In the genomic region with DNA sequence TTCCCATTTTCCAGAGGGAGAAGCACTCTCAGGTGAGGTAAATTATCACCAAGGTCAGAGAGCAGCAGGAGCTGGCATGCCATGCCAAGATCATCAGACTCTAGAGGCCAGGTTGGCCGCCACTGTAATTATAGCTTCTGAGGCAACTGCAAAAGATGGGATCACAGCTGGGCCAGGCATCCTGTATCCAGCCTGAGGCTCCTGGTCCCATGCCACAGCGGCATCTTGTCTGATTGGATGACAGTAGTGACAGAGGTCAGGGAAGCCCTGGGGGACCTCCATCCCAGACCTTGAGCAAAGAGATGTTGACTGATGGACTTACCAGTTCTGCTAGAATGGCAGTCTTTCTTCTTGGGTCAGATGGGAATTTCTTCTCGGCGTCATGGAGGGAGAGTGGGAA, we compare ENCODE assay signal across 11 mouse cellular contexts. TPM values are rescaled to one million over a fixed set of nuclear protein-coding genes. Genes with fewer than 3 reads are reported as not detected.
DNase-seq lines count a peak whose midpoint lies in the region; ATAC-seq and TF ChIP-seq lines count a peak whose summit lies in the region.
"Had no signal": no experiment of that assay in that cellular context is flagged by ENCODE, and none has a peak within 500 bp of the region (broad histone marks: within the 10 kb centered on the region; RNA-seq: fewer than 3 reads in every experiment).

No protein-coding gene starts in this region.

- TF ChIP-seq CTCF in left cerebral cortex, adult 2 months (IDR thresholded peaks at IDR 0.05) = no peak

- WGBS in embryonic facial prominence, embryonic 11.5 days = 28% methylated on average over 4 of the region's 4 CpGs

- no peak overlapping the region for H3K4me2 ChIP-seq in embryonic facial prominence, embryonic 11.5 days (ENCODE audit: low read depth, low read length)

- H3K27me3 ChIP-seq in embryonic facial prominence, embryonic 11.5 days (ENCODE audit: control insufficient read depth, insufficient read depth, low read length) = no peaks in the 10 kb centered on the region

- H3K36me3 ChIP-seq in embryonic facial prominence, embryonic 11.5 days (replicated peaks; ENCODE audit: control insufficient read depth, insufficient read depth, low read depth, low read length) = no peaks in the 10 kb centered on the region

- no peak for ATAC-seq in embryonic facial prominence, embryonic 11.5 days (replicated peaks; ENCODE audit: insufficient number of reproducible peaks, low FRiP score, low TSS enrichment, low read depth)

- H3K4me1 ChIP-seq in embryonic facial prominence, embryonic 11.5 days (ENCODE audit: control insufficient read depth, insufficient read depth, low read length) = no peaks in the 10 kb centered on the region; the same call in none of the 2 replicates

- no peak overlapping the region for H3K4me3 ChIP-seq in left cerebral cortex, adult 2 months
- no peak overlapping the region for H3K4me3 ChIP-seq in embryonic facial prominence, embryonic 11.5 days (ENCODE audit: low read depth, low read length)
- H3K4me3 ChIP-seq: myocyte had no signal

- H3K27ac ChIP-seq in left cerebral cortex, adult 2 months = peak overlapping the region; percentile 47; the same call in 1 of the 2 replicates
- no peak overlapping the region for H3K27ac ChIP-seq in embryonic facial prominence, embryonic 11.5 days (replicated peaks; ENCODE audit: low read depth, low read length)

- H3K9me3 ChIP-seq in embryonic facial prominence, embryonic 11.5 days (replicated peaks; ENCODE audit: control insufficient read depth, low read length) = no peaks in the 10 kb centered on the region

- DNase-seq in left cerebral cortex, adult 2 months (ENCODE audit: extremely low spot score in 1 of 2, low spot score in 2 of 2) = no peak
- DNase-seq in left cerebral cortex, postnatal 36 days (ENCODE audit: low spot score in 2 of 2) = no peak
- DNase-seq in embryo, embryonic 10.5 days (ENCODE audit: low spot score) = peak; percentile 36
- DNase-seq in embryonic facial prominence, embryonic 11.5 days (ENCODE audit: low spot score) = peak; percentile 5
- peak; percentile 63 for DNase-seq in mesoderm, embryonic 11.5 days (ENCODE audit: low read depth, low spot score)
- no peak for DNase-seq in c-Kit-positive CD71-positive TER-119-positive erythroid progenitor cells, embryonic 14.5 days (ENCODE audit: low spot score)
- DNase-seq in heart, postnatal 14 days = no peak
- DNase-seq: adrenal gland, postnatal 36 days; heart, postnatal 36 days; lung, adult 2 months had no signal

- H3K9ac ChIP-seq in embryonic facial prominence, embryonic 11.5 days (replicated peaks; ENCODE audit: low read length) = no peak overlapping the region

- intact Hi-C loops in left cerebral cortex, adult 2 months (cut with DNase I) = no loop called here
- intact Hi-C loops in left cerebral cortex, postnatal 36 days (cut with DNase I) = no loop called here
- intact Hi-C loops in heart, postnatal 14 days (cut with DNase I) = no loop called here

RNA-seq across cellular contexts. Expression of a gene that starts 48.4 kb away (rescaled TPM):
- 10 to 100 TPM; 94.6 to 94.9 TPM for total RNA-seq in left cerebral cortex, adult 2 months (2021)
- total RNA-seq in left cerebral cortex, postnatal 36 days (2021) = 10 to 100 TPM; 85.7 to 87.4 TPM
- 6.9 and 7.0 TPM in 2 replicates for polyA plus RNA-seq in embryonic facial prominence, embryonic 11.5 days (2014; fragmentation: Nextera tagmentation; extraction: Ambion mirVana)
- total RNA-seq in heart, postnatal 14 days (2021) = 1 to 10 TPM; 7.1 to 7.6 TPM

Comparison
In these comparisons a context has a peak if more than half of its experiments do, and no peak if none do; other contexts are left out.
1. DNase-seq: peak in embryo, embryonic 10.5 days (single experiment), embryonic facial prominence, embryonic 11.5 days (single experiment) and mesoderm, embryonic 11.5 days (single experiment); none in left cerebral cortex, adult 2 months (0 of 2), left cerebral cortex, postnatal 36 days (0 of 2), c-Kit-positive CD71-positive TER-119-positive erythroid progenitor cells, embryonic 14.5 days (single experiment) and heart, postnatal 14 days (0 of 2).
2. RNA of a gene that starts 48.4 kb away (total RNA-seq): 94.6 to 94.9 TPM in left cerebral cortex, adult 2 months and 85.7 to 87.4 TPM in left cerebral cortex, postnatal 36 days; 7.1 to 7.6 TPM in heart, postnatal 14 days; every median in the first group is over 10 times any median in the second.